Mouse (Mus musculus) CH12.LX (cell line): ENCODE data around the gene Nol8. TPM values are rescaled to one million over a fixed set of nuclear protein-coding genes. Genes with fewer than 3 reads are reported as not detected.

Source experiments
- DNase-seq: peaks from one replicate; pipeline ENCODE4 v3.0.0-alpha.2; 2013; ENCODE audit errors: extremely low read depth
- H3K27ac ChIP-seq: 2 replicates; pipeline ENCODE4 v1.5.1; 2012; ENCODE audit warnings: low read depth, mild to moderate bottlenecking, control low read depth, moderate library complexity; ENCODE audit not compliant: insufficient read depth
- H3K27me3 ChIP-seq: replicated peaks from 2 replicates; pipeline ENCODE3; 2012; ENCODE audit warnings: inconsistent platforms
- H3K36me3 ChIP-seq, 2 experiments: replicated peaks in 1 of 2; 2 replicates each; pipeline versions ENCODE3 to v1.6.1; 2012; ENCODE audit warnings: inconsistent platforms in 1 of 2, low read length in 1 of 2, mild to moderate bottlenecking in 1 of 2, mixed read lengths in 1 of 2, moderate library complexity in 1 of 2; ENCODE audit not compliant: control insufficient read depth in 1 of 2, insufficient read depth in 1 of 2
- H3K4me1 ChIP-seq, 2 experiments: 2 replicates each; pipeline ENCODE4 v1.6.1; 2012; ENCODE audit warnings: inconsistent platforms in 1 of 2, moderate library complexity in 1 of 2; ENCODE audit not compliant: insufficient read depth in 2 of 2, control insufficient read depth in 1 of 2
- H3K4me2 ChIP-seq: 2 replicates; pipeline ENCODE4 v1.6.1; 2012; ENCODE audit warnings: low read depth, mild to moderate bottlenecking, control low read depth; ENCODE audit not compliant: poor library complexity, insufficient read depth, severe bottlenecking
- H3K4me3 ChIP-seq, 3 experiments: fragments of 150-350 bp in 1 of 3; sonication (generic) in 1 of 3; replicated peaks in 1 of 3; 2 replicates each; pipeline versions ENCODE3 to v1.5.1; 2011 to 2012; ENCODE audit warnings: low read depth in 2 of 3, low read length in 2 of 3, mild to moderate bottlenecking in 2 of 3, moderate library complexity in 2 of 3, control low read depth in 1 of 3, improper control_type of control experiment in 1 of 3, inconsistent platforms in 1 of 3, mixed read lengths in 1 of 3; ENCODE audit not compliant: poor library complexity in 1 of 3
- H3K79me2 ChIP-seq: replicated peaks from 2 replicates; pipeline ENCODE4 v1.6.1; 2012; ENCODE audit warnings: mild to moderate bottlenecking, moderate library complexity; ENCODE audit not compliant: control insufficient read depth, poor library complexity, insufficient read depth, severe bottlenecking; ENCODE audit errors: extremely low read depth
- H3K9ac ChIP-seq: 2 replicates; pipeline ENCODE4 v1.6.1; 2012; ENCODE audit warnings: low read depth, mild to moderate bottlenecking, control low read depth, moderate library complexity; ENCODE audit not compliant: insufficient read depth
- H3K9me3 ChIP-seq: replicated peaks from 2 replicates; pipeline ENCODE3; 2012; ENCODE audit warnings: low read length, inconsistent platforms, mixed read lengths
- BHLHE40 ChIP-seq: IDR thresholded peaks from 2 replicates; pipeline ENCODE4 v1.6.1; 2011; ENCODE audit warnings: mild to moderate bottlenecking, low read depth, low read length, improper control_type of control experiment
- CHD1 ChIP-seq: IDR thresholded peaks from 2 replicates; pipeline ENCODE4 v1.6.1; 2012; ENCODE audit warnings: low read depth, low read length, improper control_type of control experiment, inconsistent platforms
- CHD2 ChIP-seq: IDR thresholded peaks from 2 replicates; pipeline ENCODE4 v1.6.1; 2011; ENCODE audit warnings: low read length, improper control_type of control experiment
- CTCF ChIP-seq, 2 experiments: IDR thresholded peaks in 1 of 2; conservative IDR thresholded peaks in 1 of 2; 2 replicates each; pipeline ENCODE4 v1.5.1; 2011 to 2012; ENCODE audit warnings: low read depth in 2 of 2, low read length in 2 of 2, improper control_type of control experiment in 1 of 2, inconsistent platforms in 1 of 2, mild to moderate bottlenecking in 1 of 2, moderate library complexity in 1 of 2
- E2F4 ChIP-seq: IDR thresholded peaks from 2 replicates; pipeline ENCODE4 v1.6.1; 2011; ENCODE audit warnings: low read depth, low read length, improper control_type of control experiment; ENCODE audit not compliant: insufficient replicate concordance
- ELF1 ChIP-seq: IDR thresholded peaks from 2 replicates; pipeline ENCODE4 v1.6.1; 2014; ENCODE audit warnings: low read depth, mild to moderate bottlenecking, inconsistent platforms, low read length, improper control_type of control experiment
- EP300 ChIP-seq: IDR thresholded peaks from 2 replicates; pipeline ENCODE4 v1.6.1; 2011; ENCODE audit warnings: low read length, improper control_type of control experiment
- ETS1 ChIP-seq: conservative IDR thresholded peaks from 2 replicates; pipeline ENCODE4 v1.6.1; 2012; ENCODE audit warnings: low read depth, mild to moderate bottlenecking, inconsistent platforms, low read length, improper control_type of control experiment, moderate library complexity
- GABPA ChIP-seq: IDR thresholded peaks from 2 replicates; pipeline ENCODE4 v1.6.1; 2012; ENCODE audit warnings: low read depth, low read length, improper control_type of control experiment, inconsistent platforms; ENCODE audit not compliant: insufficient replicate concordance
- HCFC1 ChIP-seq: IDR thresholded peaks from 2 replicates; pipeline ENCODE4 v1.6.1; 2012; ENCODE audit warnings: low read depth, mild to moderate bottlenecking, inconsistent platforms, low read length, improper control_type of control experiment
- IRF4 ChIP-seq: IDR thresholded peaks from 2 replicates; pipeline ENCODE4 v1.6.1; 2014; ENCODE audit warnings: low read depth, mild to moderate bottlenecking, inconsistent platforms, low read length, improper control_type of control experiment
- JUN ChIP-seq: IDR thresholded peaks from 2 replicates; pipeline ENCODE4 v1.6.1; 2011; ENCODE audit warnings: low read depth, mild to moderate bottlenecking, low read length, improper control_type of control experiment, moderate library complexity; ENCODE audit not compliant: insufficient read depth
- JUND ChIP-seq: conservative IDR thresholded peaks from 2 replicates; pipeline ENCODE4 v1.6.1; 2011; ENCODE audit warnings: low read depth, low read length, improper control_type of control experiment
- KAT2A ChIP-seq: IDR thresholded peaks from 2 replicates; pipeline ENCODE4 v1.6.1; 2012; ENCODE audit warnings: low read length, improper control_type of control experiment, inconsistent platforms; ENCODE audit not compliant: insufficient replicate concordance
- MAFK ChIP-seq: IDR thresholded peaks from 2 replicates; pipeline ENCODE4 v1.6.1; 2011; ENCODE audit warnings: low read length, improper control_type of control experiment; ENCODE audit not compliant: insufficient replicate concordance
- MAX ChIP-seq: IDR thresholded peaks from 2 replicates; pipeline ENCODE4 v1.6.1; 2011; ENCODE audit warnings: low read length, improper control_type of control experiment
- MAZ ChIP-seq: IDR thresholded peaks from 2 replicates; pipeline ENCODE4 v1.6.1; 2012; ENCODE audit warnings: low read depth, mild to moderate bottlenecking, inconsistent platforms, low read length, improper control_type of control experiment, moderate library complexity
- MEF2A ChIP-seq: IDR thresholded peaks from 2 replicates; pipeline ENCODE4 v1.6.1; 2014; ENCODE audit warnings: low read depth, mild to moderate bottlenecking, inconsistent platforms, low read length, improper control_type of control experiment, borderline replicate concordance
- MXI1 ChIP-seq: IDR thresholded peaks from 2 replicates; pipeline ENCODE4 v1.6.1; 2011; ENCODE audit warnings: mild to moderate bottlenecking, low read depth, low read length, improper control_type of control experiment
- MYC ChIP-seq: IDR thresholded peaks from 2 replicates; pipeline ENCODE4 v1.6.1; 2011; ENCODE audit warnings: low read depth, mild to moderate bottlenecking, improper control_type of control experiment, low read length
- NELFE ChIP-seq: IDR thresholded peaks from 2 replicates; pipeline ENCODE4 v1.6.1; 2011; ENCODE audit warnings: low read depth, low read length, improper control_type of control experiment
- NRF1 ChIP-seq: IDR thresholded peaks from 2 replicates; pipeline ENCODE4 v1.6.1; 2014; ENCODE audit warnings: low read depth, mild to moderate bottlenecking, inconsistent platforms, low read length, improper control_type of control experiment, moderate library complexity
- PAX5 ChIP-seq: IDR thresholded peaks from 2 replicates; pipeline ENCODE4 v1.6.1; 2012; ENCODE audit warnings: low read length, inconsistent platforms, mixed read lengths
- POLR2A ChIP-seq: IDR thresholded peaks from 2 replicates; pipeline ENCODE4 v1.6.1; 2011; ENCODE audit warnings: low read depth, mild to moderate bottlenecking, improper control_type of control experiment, low read length
- POLR2AphosphoS2 ChIP-seq: IDR thresholded peaks from 2 replicates; pipeline ENCODE4 v1.6.1; 2011; ENCODE audit warnings: low read depth, low read length, improper control_type of control experiment
- RAD21 ChIP-seq: IDR thresholded peaks from 2 replicates; pipeline ENCODE4 v1.6.1; 2011; ENCODE audit warnings: low read depth, mild to moderate bottlenecking, low read length, improper control_type of control experiment, moderate library complexity
- RCOR1 ChIP-seq: conservative IDR thresholded peaks from 2 replicates; pipeline ENCODE4 v1.6.1; 2012; ENCODE audit warnings: low read depth, mild to moderate bottlenecking, inconsistent platforms, low read length, improper control_type of control experiment
- SIN3A ChIP-seq: IDR thresholded peaks from 2 replicates; pipeline ENCODE4 v1.6.1; 2012; ENCODE audit warnings: low read length, improper control_type of control experiment, inconsistent platforms
- SMC3 ChIP-seq: IDR thresholded peaks from 2 replicates; pipeline ENCODE4 v1.6.1; 2011; ENCODE audit warnings: low read depth, low read length, improper control_type of control experiment
- TBP ChIP-seq: conservative IDR thresholded peaks from 2 replicates; pipeline ENCODE4 v1.6.1; 2011; ENCODE audit warnings: low read depth, low read length, improper control_type of control experiment
- TCF12 ChIP-seq: IDR thresholded peaks from 2 replicates; pipeline ENCODE4 v1.6.1; 2014; ENCODE audit warnings: low read depth, mild to moderate bottlenecking, inconsistent platforms, low read length, improper control_type of control experiment
- UBTF ChIP-seq: IDR thresholded peaks from 2 replicates; pipeline ENCODE4 v1.6.1; 2012; ENCODE audit warnings: low read depth, mild to moderate bottlenecking, inconsistent platforms, low read length, improper control_type of control experiment, moderate library complexity
- USF1 ChIP-seq: IDR thresholded peaks from 2 replicates; pipeline ENCODE4 v1.6.1; 2014; ENCODE audit warnings: low read depth, mild to moderate bottlenecking, inconsistent platforms, low read length, improper control_type of control experiment
- USF2 ChIP-seq: conservative IDR thresholded peaks from 2 replicates; pipeline ENCODE4 v1.6.1; 2011; ENCODE audit warnings: low read depth, low read length, improper control_type of control experiment
- ZC3H11A ChIP-seq: IDR thresholded peaks from 2 replicates; pipeline ENCODE4 v1.6.1; 2012; ENCODE audit warnings: low read depth, mild to moderate bottlenecking, inconsistent platforms, low read length, improper control_type of control experiment
- ZKSCAN1 ChIP-seq: IDR thresholded peaks from 2 replicates; pipeline ENCODE4 v1.6.1; 2012; ENCODE audit warnings: low read depth, inconsistent platforms, low read length, improper control_type of control experiment, borderline replicate concordance
- ZMIZ1 ChIP-seq: IDR thresholded peaks from 2 replicates; pipeline ENCODE4 v1.6.1; 2012; ENCODE audit warnings: low read depth, mild to moderate bottlenecking, inconsistent platforms, low read length, improper control_type of control experiment
- ZNF384 ChIP-seq: IDR thresholded peaks from 2 replicates; pipeline ENCODE4 v1.6.1; 2012; ENCODE audit warnings: low read depth, low read length, improper control_type of control experiment, inconsistent platforms
- dilution Hi-C: fragments of 300-500 bp; cut with MboI; formaldehyde crosslinking; loops from 2 replicates; pipeline ENCODE4 v1.14.3; 2020; ENCODE audit warnings: low sequenced_read_pairs; ENCODE audit not compliant: extremely low pct_unique_long_range_greater_than_20kb, extremely low pct_ligation_motif_present
- in situ Hi-C: fragments of 300-500 bp; cut with MboI; formaldehyde crosslinking; loops from 3 replicates; pipeline ENCODE4 v1.14.3; 2019; ENCODE audit warnings: low sequenced_read_pairs, low pct_ligation_motif_present, low pct_unique_long_range_greater_than_20kb, mixed read lengths
- polyA plus RNA-seq: library from polyadenylated mRNA; unstranded; fragments of >175 nt; gene quantifications from 2 replicates; pipeline ENCODE4 v1.2.1, GENCODE M21; 2012; ENCODE audit warnings: low read depth; ENCODE audit not compliant: insufficient read length
- total RNA-seq, 2 experiments: library from RNA; depleted of rRNA; stranded (reverse); fragments of 300-350 nt in 1 of 2; fragments of >200 nt in 1 of 2; gene quantifications; 2 replicates each; pipeline ENCODE4 v1.2.3; 2012 to 2014

Nol8 gene
- total and polyA plus RNA-seq, 3 experiments: 14.9 to 33.4 (median 32.8) TPM

DNA sequence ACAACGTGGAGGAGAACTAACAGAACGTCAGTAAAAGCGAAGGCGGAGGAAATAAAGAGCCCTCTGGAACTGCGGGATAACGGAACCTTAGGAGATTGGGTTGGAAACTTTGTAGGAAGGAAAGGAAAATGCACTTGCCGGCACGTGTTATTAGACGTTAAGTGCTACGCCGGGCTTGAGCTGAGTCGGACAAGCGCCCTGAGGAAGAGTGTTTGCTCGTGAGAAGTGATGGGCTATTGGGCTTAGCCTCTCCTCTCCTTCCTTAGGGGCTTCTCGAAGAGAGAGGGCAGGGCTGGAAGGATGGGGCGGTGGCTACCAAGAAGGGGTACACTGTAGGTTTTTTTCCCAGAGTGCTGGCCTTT is 283 bp downstream of the Nol8 start:
- in situ Hi-C loops: no loop called here
- peaks cover 6 to 31% of the 10 kb centered on the region in 2 experiments for H3K36me3 ChIP-seq
- peak overlapping the region; percentile 93 to 96 (median 93) for H3K4me3 ChIP-seq
- no peaks in the 10 kb centered on the region for H3K9me3 ChIP-seq
- dilution Hi-C loops: no loop called here
- H3K27ac ChIP-seq: peak overlapping the region; percentile 21; the same call in 1 of the 2 replicates
- H3K9ac ChIP-seq: peak overlapping the region; percentile 86
- H3K79me2 ChIP-seq: peaks cover 12% of the 10 kb centered on the region
- H3K27me3 ChIP-seq: no peaks in the 10 kb centered on the region
- H3K4me2 ChIP-seq: peak overlapping the region; percentile 82; the same call in 1 of the 2 replicates
- TF ChIP-seq MAX (peak; percentile 95; the same call in 1 of the 2 replicates), TCF12 (no peak), KAT2A (no peak), USF1 (peak; percentile 37; the same call in 1 of the 2 replicates), EP300 (no peak), PAX5 (no peak), ZC3H11A (no peak), ETS1 (no peak), SMC3 (no peak), ZKSCAN1 (no peak), NRF1 (no peak), ELF1 (no peak; the same call in 1 of the 2 replicates), JUN (no peak), ZMIZ1 (no peak), RAD21 (no peak), TBP (peak; percentile 87), MXI1 (peak; percentile 99), E2F4 (no peak), USF2 (peak; percentile 24; the same call in 1 of the 2 replicates), MEF2A (no peak; the same call in 1 of the 2 replicates), UBTF (no peak), MAZ (no peak), MYC (no peak; the same call in 1 of the 2 replicates), IRF4 (no peak), BHLHE40 (peak; percentile 96), NELFE (no peak), RCOR1 (no peak), GABPA (no peak), CHD2 (no peak), CTCF (conservative IDR thresholded peaks at IDR 0.05 in 1 of 2, IDR thresholded peaks at IDR 0.05 in 1 of 2; ENCODE audit: low read depth in 2 of 2, low read length in 2 of 2) (no peak), POLR2AphosphoS2 (no peak), POLR2A (peak; percentile 65), SIN3A (peak; percentile 92), MAFK (no peak), ZNF384 (no peak), HCFC1 (no peak; the same call in 1 of the 2 replicates), CHD1 (no peak), JUND (no peak)
- no peak for DNase-seq
- H3K4me1 ChIP-seq: peaks cover 0 to 26% of the 10 kb centered on the region in 2 experiments; a peak in 2 of 4 replicates
